Mouse (Mus musculus): ENCODE measurements around the gene Sqstm1. TPM values are rescaled to one million over a fixed set of nuclear protein-coding genes. Genes with fewer than 3 reads are reported as not detected.
A peak's percentile ranks its signal among the peaks of the same experiment; 100 is the strongest.
"Not testable (repeated sequence)": the region's sequence is repeated elsewhere in the genome, so short reads cannot be mapped to it uniquely, and the experiment has no call there.

The Sqstm1 gene
- polyA plus RNA-seq, 1 experiment from 2014 or later, result 394 TPM

DNA sequence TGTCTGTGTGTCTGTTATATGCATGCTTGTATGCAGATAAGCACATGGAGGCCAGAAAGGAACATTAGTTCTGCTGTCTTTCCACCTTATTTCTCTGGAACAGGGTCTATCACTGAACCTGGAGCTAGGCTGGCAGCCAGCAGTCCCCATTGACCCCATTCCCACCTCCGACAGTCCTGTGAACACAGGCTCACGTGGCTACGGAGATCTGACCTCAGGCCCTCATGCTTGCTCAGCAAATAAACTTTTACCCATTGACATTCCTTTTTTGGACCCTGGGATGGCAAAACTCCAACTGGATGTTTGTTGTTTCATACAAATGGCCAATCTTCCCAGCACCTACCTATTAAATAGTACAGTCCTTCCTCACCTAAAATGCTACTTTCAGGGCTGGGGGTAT lies 34.3 kb downstream of the Sqstm1 start:
- Histone ChIP-seq H3K27ac (ENCODE audit: low read length) (no peak overlapping the region), H3K9me3 (replicated peaks; ENCODE audit: control insufficient read depth, low read length, poor library complexity, severe bottlenecking) (no peaks in the 10 kb centered on the region), H3K27me3 (ENCODE audit: control insufficient read depth, insufficient read depth, low read depth, low read length) (no peaks in the 10 kb centered on the region), H3K9ac (ENCODE audit: low read depth, low read length) (no peak overlapping the region), H3K4me1 (ENCODE audit: control insufficient read depth, insufficient read depth, low read length) (peaks cover 5% of the 10 kb centered on the region), H3K4me3 (ENCODE audit: low read depth, low read length) (no peak overlapping the region), H3K4me2 (ENCODE audit: low read length) (no peak overlapping the region), H3K36me3 (ENCODE audit: control insufficient read depth, insufficient read depth, low read length) (peaks cover 10% of the 10 kb centered on the region; the same call in 1 of the 2 replicates)
- WGBS, result 79% methylated on average over 3 of the region's 3 CpGs
- no peak for ATAC-seq

GRCm38 (mm10) chr11:50174730-50175187 lies 35.9 kb downstream of the Sqstm1 start:
- under 1% methylated on average over 27 of the region's 27 CpGs for WGBS

GRCm38 (mm10) chr11:50174111-50174729 lies 36.4 kb downstream of the Sqstm1 start, which contains the start of gene Mrnip:
Gene Mrnip, plus strand, starts transcription at chr11:50174444.
- Histone ChIP-seq H3K27ac (ENCODE audit: low read length) (peak within 1 kb of the TSS; percentile 84), H3K4me3 (ENCODE audit: low read depth, low read length) (peak within 1 kb of the TSS; percentile 48), H3K36me3 (ENCODE audit: control insufficient read depth, insufficient read depth, low read length) (peaks cover 13% of the 10 kb centered on the region; the same call in 1 of the 2 replicates), H3K9ac (ENCODE audit: low read depth, low read length) (peak within 1 kb of the TSS; percentile 65), H3K4me2 (ENCODE audit: low read length) (peak within 1 kb of the TSS; percentile 69)
- not testable (repeated sequence) for H3K4me1 ChIP-seq (ENCODE audit: control insufficient read depth, insufficient read depth, low read length); H3K9me3 ChIP-seq (replicated peaks; ENCODE audit: control insufficient read depth, low read length, poor library complexity, severe bottlenecking); H3K27me3 ChIP-seq (ENCODE audit: control insufficient read depth, insufficient read depth, low read depth, low read length)
- WGBS, result 4% methylated on average over 19 of the region's 19 CpGs
- ATAC-seq, result peak; percentile 70

More at GRCm38 (mm10) chr11:50174730-50175187, 35.9 kb downstream of the Sqstm1 start:
- peak; percentile 99 for ATAC-seq
- Histone ChIP-seq H3K27ac (ENCODE audit: low read length) (peak overlapping the region; percentile 82), H3K4me3 (ENCODE audit: low read depth, low read length) (peak overlapping the region; percentile 48), H3K4me2 (ENCODE audit: low read length) (peak overlapping the region; percentile 69), H3K4me1 (ENCODE audit: control insufficient read depth, insufficient read depth, low read length) (peaks cover 5% of the 10 kb centered on the region), H3K27me3 (ENCODE audit: control insufficient read depth, insufficient read depth, low read depth, low read length) (no peaks in the 10 kb centered on the region), H3K9ac (ENCODE audit: low read depth, low read length) (peak overlapping the region; percentile 64), H3K36me3 (ENCODE audit: control insufficient read depth, insufficient read depth, low read length) (peaks cover 13% of the 10 kb centered on the region; the same call in 1 of the 2 replicates), H3K9me3 (replicated peaks; ENCODE audit: control insufficient read depth, low read length, poor library complexity, severe bottlenecking) (no peaks in the 10 kb centered on the region)

- H3K4me2 ChIP-seq (ENCODE audit: low read length), result no peak overlapping the region
- no peaks in the 10 kb centered on the region for H3K4me1 ChIP-seq (ENCODE audit: control insufficient read depth, insufficient read depth, low read length)
- H3K36me3 ChIP-seq (ENCODE audit: control insufficient read depth, insufficient read depth, low read length), result peaks cover 23% of the 10 kb centered on the region
- no peak overlapping the region for H3K9ac ChIP-seq (ENCODE audit: low read depth, low read length)
- H3K9me3 ChIP-seq (replicated peaks; ENCODE audit: control insufficient read depth, low read length, poor library complexity, severe bottlenecking), result no peaks in the 10 kb centered on the region
- H3K27me3 ChIP-seq (ENCODE audit: control insufficient read depth, insufficient read depth, low read depth, low read length), result no peaks in the 10 kb centered on the region
- WGBS, result 90% methylated on average over 5 of the region's 5 CpGs
- H3K4me3 ChIP-seq (ENCODE audit: low read depth, low read length), result no peak overlapping the region
- H3K27ac ChIP-seq (ENCODE audit: low read length), result no peak overlapping the region
- ATAC-seq, result no peak
Observed at GRCm38 (mm10) chr11:50168352-50168751, 42.3 kb downstream of the Sqstm1 start.

- H3K9me3 ChIP-seq (replicated peaks; ENCODE audit: control insufficient read depth, low read length, poor library complexity, severe bottlenecking), result no peaks in the 10 kb centered on the region
- H3K27ac ChIP-seq (ENCODE audit: low read length), result no peak overlapping the region
- 92% methylated on average over 3 of the region's 3 CpGs for WGBS
Observed at GRCm38 (mm10) chr11:50162338-50163050, 48.1 kb downstream of the Sqstm1 start.

GRCm38 (mm10) chr11:50161578-50162304 lies 48.9 kb downstream of the Sqstm1 start:
- peak; percentile 47; the same call in 1 of the 2 replicates for ATAC-seq
- no peaks in the 10 kb centered on the region for H3K4me1 ChIP-seq (ENCODE audit: control insufficient read depth, insufficient read depth, low read length)
- H3K27me3 ChIP-seq (ENCODE audit: control insufficient read depth, insufficient read depth, low read depth, low read length), result no peaks in the 10 kb centered on the region
- H3K4me3 ChIP-seq (ENCODE audit: low read depth, low read length), result no peak overlapping the region
- 69% methylated on average over 10 of the region's 10 CpGs for WGBS
- no peaks in the 10 kb centered on the region for H3K9me3 ChIP-seq (replicated peaks; ENCODE audit: control insufficient read depth, low read length, poor library complexity, severe bottlenecking)
- H3K4me2 ChIP-seq (ENCODE audit: low read length), result no peak overlapping the region
- peaks cover 50% of the 10 kb centered on the region for H3K36me3 ChIP-seq (ENCODE audit: control insufficient read depth, insufficient read depth, low read length)
- no peak overlapping the region for H3K27ac ChIP-seq (ENCODE audit: low read length)
- no peak overlapping the region for H3K9ac ChIP-seq (ENCODE audit: low read depth, low read length)

More at GRCm38 (mm10) chr11:50162338-50163050, 48.1 kb downstream of the Sqstm1 start:
- Histone ChIP-seq H3K36me3 (ENCODE audit: control insufficient read depth, insufficient read depth, low read length) (peaks cover 43% of the 10 kb centered on the region), H3K4me2 (ENCODE audit: low read length) (no peak overlapping the region), H3K27me3 (ENCODE audit: control insufficient read depth, insufficient read depth, low read depth, low read length) (no peaks in the 10 kb centered on the region), H3K4me3 (ENCODE audit: low read depth, low read length) (no peak overlapping the region), H3K4me1 (ENCODE audit: control insufficient read depth, insufficient read depth, low read length) (no peaks in the 10 kb centered on the region), H3K9ac (ENCODE audit: low read depth, low read length) (no peak overlapping the region)
- ATAC-seq, result no peak

DNA sequence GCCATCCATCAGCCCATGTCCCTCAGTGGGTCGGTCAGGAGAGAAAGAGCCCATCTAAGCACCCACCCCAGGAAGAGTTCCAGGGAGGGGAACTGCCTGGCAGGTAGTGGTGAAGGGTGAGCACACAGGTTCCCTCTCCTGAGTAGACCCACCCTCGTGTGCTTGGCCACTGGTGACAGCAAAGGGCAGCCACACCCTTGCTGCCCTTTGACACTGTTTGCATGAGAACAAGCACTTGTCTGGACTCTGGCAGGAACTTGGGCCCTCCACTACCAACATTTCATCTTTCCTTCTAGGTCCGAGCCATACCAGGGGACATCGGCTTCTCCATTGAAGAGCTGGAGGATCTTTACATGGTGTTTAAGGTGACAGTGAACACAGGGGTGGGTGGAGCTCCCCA lies 51.3 kb downstream of the Sqstm1 start:
- 89% methylated on average over 4 of the region's 4 CpGs for WGBS
- H3K4me1 ChIP-seq (ENCODE audit: control insufficient read depth, insufficient read depth, low read length), result no peaks in the 10 kb centered on the region
- no peaks in the 10 kb centered on the region for H3K27me3 ChIP-seq (ENCODE audit: control insufficient read depth, insufficient read depth, low read depth, low read length)
- H3K9me3 ChIP-seq (replicated peaks; ENCODE audit: control insufficient read depth, low read length, poor library complexity, severe bottlenecking), result no peaks in the 10 kb centered on the region
- peaks cover 63% of the 10 kb centered on the region for H3K36me3 ChIP-seq (ENCODE audit: control insufficient read depth, insufficient read depth, low read length)
- no peak for ATAC-seq
- no peak overlapping the region for H3K4me3 ChIP-seq (ENCODE audit: low read depth, low read length)
- H3K27ac ChIP-seq (ENCODE audit: low read length), result no peak overlapping the region
- no peak overlapping the region for H3K9ac ChIP-seq (ENCODE audit: low read depth, low read length)
- no peak overlapping the region for H3K4me2 ChIP-seq (ENCODE audit: low read length)

DNA sequence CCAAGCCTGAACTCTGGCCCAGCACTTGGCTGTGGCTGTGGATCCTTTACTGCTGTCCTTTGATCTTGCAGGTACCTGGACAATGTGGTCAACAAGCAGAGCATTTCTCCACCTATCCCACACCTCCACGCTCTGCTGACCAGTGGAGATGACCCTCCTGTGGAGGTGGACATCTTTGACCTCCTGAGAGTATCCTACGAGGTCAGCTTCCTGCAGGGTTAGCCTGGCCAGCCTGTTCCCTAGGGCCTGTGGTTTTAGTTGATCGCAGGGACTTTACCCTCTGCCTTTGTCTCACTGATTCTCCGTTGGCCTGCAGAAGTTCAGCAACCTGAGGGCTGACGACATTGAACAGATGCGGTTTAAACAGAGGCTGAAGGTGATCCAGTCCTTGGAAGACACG lies 52.3 kb downstream of the Sqstm1 start:
- WGBS, result 94% methylated on average over 7 of the region's 7 CpGs
- H3K9me3 ChIP-seq (replicated peaks; ENCODE audit: control insufficient read depth, low read length, poor library complexity, severe bottlenecking), result no peaks in the 10 kb centered on the region
- ATAC-seq, result no peak
- H3K4me2 ChIP-seq (ENCODE audit: low read length), result no peak overlapping the region
- no peaks in the 10 kb centered on the region for H3K27me3 ChIP-seq (ENCODE audit: control insufficient read depth, insufficient read depth, low read depth, low read length)
- no peak overlapping the region for H3K27ac ChIP-seq (ENCODE audit: low read length)
- H3K36me3 ChIP-seq (ENCODE audit: control insufficient read depth, insufficient read depth, low read length), result peaks cover 57% of the 10 kb centered on the region
- no peaks in the 10 kb centered on the region for H3K4me1 ChIP-seq (ENCODE audit: control insufficient read depth, insufficient read depth, low read length)
- no peak overlapping the region for H3K4me3 ChIP-seq (ENCODE audit: low read depth, low read length)
- H3K9ac ChIP-seq (ENCODE audit: low read depth, low read length), result no peak overlapping the region
